In the genomic region with DNA sequence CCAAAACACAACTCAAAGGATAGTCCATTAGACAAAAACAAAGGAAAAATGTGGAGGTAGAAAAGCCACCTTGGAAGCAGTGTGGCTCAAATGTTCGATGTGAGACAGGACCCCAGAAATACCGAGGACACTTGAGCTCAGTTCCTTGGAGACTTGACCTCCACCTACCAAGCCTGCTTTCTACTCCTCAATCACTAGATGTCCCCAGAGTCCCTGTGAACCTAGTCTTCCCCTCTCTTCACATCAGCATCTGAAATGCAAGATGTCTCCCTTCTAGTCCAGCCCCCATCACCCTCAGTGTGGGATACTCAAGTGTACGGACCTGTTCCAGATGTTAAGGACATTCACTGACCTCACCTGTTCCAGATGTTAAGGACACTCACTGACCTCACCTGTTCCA, we compare ENCODE assay signal across 8 mouse cellular contexts. TPM values are rescaled to one million over a fixed set of nuclear protein-coding genes. Genes with fewer than 3 reads are reported as not detected.
DNase-seq lines count a peak whose midpoint lies in the region; ATAC-seq and TF ChIP-seq lines count a peak whose summit lies in the region.
"Had no signal": no experiment of that assay in that cellular context is flagged by ENCODE, and none has a peak within 500 bp of the region (broad histone marks: within the 10 kb centered on the region; RNA-seq: fewer than 3 reads in every experiment).

No protein-coding gene starts in this region.

- no peak for TF ChIP-seq EP300 in liver, embryonic 14.5 days (IDR thresholded peaks at IDR 0.05; ENCODE audit: low read depth)

- H3K4me2 ChIP-seq in liver, embryonic 14.5 days (ENCODE audit: low read depth), result no peak overlapping the region
- no peak overlapping the region for H3K4me2 ChIP-seq in liver, embryonic 11.5 days
- H3K4me2 ChIP-seq: limb, embryonic 15.5 days had no signal

- no peak overlapping the region for H3K27ac ChIP-seq in liver, embryonic 14.5 days
- no peak overlapping the region for H3K27ac ChIP-seq in liver, embryonic 11.5 days (ENCODE audit: low read depth, low read length)
- H3K27ac ChIP-seq in cerebellum, adult 2 months (ENCODE audit: insufficient read depth, low read length), result no peak overlapping the region
- H3K27ac ChIP-seq: limb, embryonic 15.5 days had no signal

- no peak overlapping the region for H3K9ac ChIP-seq in liver, embryonic 14.5 days (replicated peaks)
- H3K9ac ChIP-seq in liver, embryonic 11.5 days (ENCODE audit: low read depth, low read length), result no peak overlapping the region
- H3K9ac ChIP-seq: limb, embryonic 15.5 days had no signal

- peak; percentile 85 for TF ChIP-seq CTCF in liver, embryonic 14.5 days (IDR thresholded peaks at IDR 0.05; ENCODE audit: low read depth)
- peak; percentile 92 for TF ChIP-seq CTCF in cerebellum, adult 2 months (IDR thresholded peaks at IDR 0.05; ENCODE audit: borderline replicate concordance, insufficient read depth, low read depth, low read length)

- WGBS in liver, embryonic 14.5 days (ENCODE audit: insufficient replicate concordance), result 9% methylated on average over 3 of the region's 3 CpGs
- WGBS in liver, embryonic 11.5 days, result 17% methylated on average over 3 of the region's 3 CpGs
- 2% methylated on average over 3 of the region's 3 CpGs for WGBS in cerebellum, adult 2 months

- no peak for TF ChIP-seq POLR2A in cerebellum, adult 2 months (IDR thresholded peaks at IDR 0.05; ENCODE audit: borderline replicate concordance, insufficient read depth, low read length)

- no peaks in the 10 kb centered on the region for H3K9me3 ChIP-seq in liver, embryonic 14.5 days (ENCODE audit: control insufficient read depth, low read length)
- no peaks in the 10 kb centered on the region for H3K9me3 ChIP-seq in liver, embryonic 11.5 days (ENCODE audit: control insufficient read depth, low read length)
- H3K9me3 ChIP-seq: limb, embryonic 15.5 days had no signal

- no peak for DNase-seq in liver, embryonic 14.5 days (ENCODE audit: low read depth in 3 of 3, low spot score in 3 of 3)
- DNase-seq in liver, embryonic 11.5 days (ENCODE audit: low spot score), result no peak
- peak; percentile 82 for DNase-seq in MN1 (ENCODE audit: low spot score)
- peak; percentile 53 to 67 for DNase-seq in cerebellum, adult 2 months
- peak; percentile 60 for DNase-seq in heart, postnatal 4 days
- peak; percentile 68 for DNase-seq in lung, postnatal 25 days (ENCODE audit: low spot score)
- peak; percentile 40 for DNase-seq in thymus, postnatal 14 days

- H3K36me3 ChIP-seq in liver, embryonic 14.5 days (replicated peaks; ENCODE audit: control insufficient read depth, insufficient read depth, low read depth), result no peaks in the 10 kb centered on the region
- H3K36me3 ChIP-seq in liver, embryonic 11.5 days (ENCODE audit: control insufficient read depth, insufficient read depth, low read length), result no peaks in the 10 kb centered on the region

- H3K4me1 ChIP-seq in liver, embryonic 14.5 days (replicated peaks; ENCODE audit: control insufficient read depth in 2 of 2, insufficient read depth in 2 of 2, low read length in 1 of 2), result peaks cover 11 to 22% of the 10 kb centered on the region in 2 experiments
- peaks cover 27% of the 10 kb centered on the region for H3K4me1 ChIP-seq in liver, embryonic 11.5 days (replicated peaks; ENCODE audit: control insufficient read depth, insufficient read depth, low read length)
- H3K4me1 ChIP-seq in cerebellum, adult 2 months (ENCODE audit: control insufficient read depth, insufficient read depth, low read length), result 0 out of 2 replicates have a peak, but pooled peaks cover 8% of the 10 kb centered on the region

- H3K27me3 ChIP-seq in liver, embryonic 14.5 days (ENCODE audit: control insufficient read depth, insufficient read depth, low read length), result no peaks in the 10 kb centered on the region
- H3K27me3 ChIP-seq in liver, embryonic 11.5 days (replicated peaks; ENCODE audit: control insufficient read depth, insufficient read depth, low read length), result no peaks in the 10 kb centered on the region
- H3K27me3 ChIP-seq in cerebellum, adult 2 months (ENCODE audit: control insufficient read depth, insufficient read depth, low read length), result no peaks in the 10 kb centered on the region
- H3K27me3 ChIP-seq: limb, embryonic 15.5 days had no signal

- no peak for ATAC-seq in liver, embryonic 14.5 days (ENCODE audit: insufficient read depth)
- ATAC-seq in liver, embryonic 11.5 days (replicated peaks; ENCODE audit: low FRiP score), result no peak

- no peak overlapping the region for H3K4me3 ChIP-seq in liver, embryonic 14.5 days (ENCODE audit: insufficient read depth in 1 of 2, low read depth in 2 of 2, low read length in 2 of 2)
- H3K4me3 ChIP-seq in liver, embryonic 11.5 days (ENCODE audit: low read depth, low read length), result no peak overlapping the region
- H3K4me3 ChIP-seq in cerebellum, adult 2 months (replicated peaks; ENCODE audit: insufficient read depth, low read depth, low read length), result no peak overlapping the region
- H3K4me3 ChIP-seq: limb, embryonic 15.5 days had no signal

RNA-seq across cellular contexts. Expression of a gene that starts 5.1 kb away (rescaled TPM):
- 4.4 TPM in 2 replicates for polyA plus RNA-seq in liver, embryonic 14.5 days (2012; rRNA removed)
- 1.4 and 1.9 TPM in 2 replicates for polyA plus RNA-seq in liver, embryonic 14.5 days (2014; fragmentation: Nextera tagmentation; extraction: Ambion mirVana)
- polyA plus RNA-seq in liver, embryonic 11.5 days (2014; fragmentation: Nextera tagmentation; extraction: Ambion mirVana), result 8.5 and 9.8 TPM in 2 replicates
- polyA plus RNA-seq in cerebellum, adult 2 months (2012; rRNA removed), result 11.1 and 12.1 TPM in 2 replicates
- 10 to 100 TPM; 42.3 to 42.6 TPM for total RNA-seq in heart, postnatal 4 days (2021)

RNA-seq across cellular contexts. Expression of a gene that starts 16.3 kb away (rescaled TPM):
- polyA plus RNA-seq in liver, embryonic 14.5 days (2012; rRNA removed), result not detected in 2 replicates
- not detected in 2 replicates for polyA plus RNA-seq in liver, embryonic 14.5 days (2014; fragmentation: Nextera tagmentation; extraction: Ambion mirVana)
- 0.45 and 0.49 TPM in 2 replicates for polyA plus RNA-seq in liver, embryonic 11.5 days (2014; fragmentation: Nextera tagmentation; extraction: Ambion mirVana)
- polyA plus RNA-seq in cerebellum, adult 2 months (2012; rRNA removed), result 124 and 142 TPM in 2 replicates
- not detected for total RNA-seq in heart, postnatal 4 days (2021)

RNA-seq across cellular contexts. Expression of a gene that starts 22.0 kb away (rescaled TPM):
- 7.6 and 9.1 TPM in 2 replicates for polyA plus RNA-seq in liver, embryonic 14.5 days (2012; rRNA removed)
- 8.7 and 10.7 TPM in 2 replicates for polyA plus RNA-seq in liver, embryonic 14.5 days (2014; fragmentation: Nextera tagmentation; extraction: Ambion mirVana)
- polyA plus RNA-seq in liver, embryonic 11.5 days (2014; fragmentation: Nextera tagmentation; extraction: Ambion mirVana), result 41.6 and 44.6 TPM in 2 replicates
- 10.7 and 11.9 TPM in 2 replicates for polyA plus RNA-seq in cerebellum, adult 2 months (2012; rRNA removed)
- total RNA-seq in heart, postnatal 4 days (2021), result 10 to 100 TPM; 24.9 to 27.4 TPM

RNA-seq across cellular contexts. Expression of a gene that starts 22.6 kb away (rescaled TPM):
- polyA plus RNA-seq in liver, embryonic 14.5 days (2012; rRNA removed), result 0.15 and 0.19 TPM in 2 replicates
- polyA plus RNA-seq in liver, embryonic 14.5 days (2014; fragmentation: Nextera tagmentation; extraction: Ambion mirVana), result 0.11 and 0.23 TPM in 2 replicates
- 0.31 and 1.1 TPM in 2 replicates for polyA plus RNA-seq in liver, embryonic 11.5 days (2014; fragmentation: Nextera tagmentation; extraction: Ambion mirVana)
- 2.6 and 3.9 TPM in 2 replicates for polyA plus RNA-seq in cerebellum, adult 2 months (2012; rRNA removed)
- 1 to 10 TPM; 3.8 to 4.0 TPM for total RNA-seq in heart, postnatal 4 days (2021)
- polyA plus RNA-seq: limb, embryonic 15.5 days had no signal

RNA-seq across cellular contexts. Expression of a gene that starts 49.0 kb away (rescaled TPM):
- 0.54 and 0.77 TPM in 2 replicates for polyA plus RNA-seq in liver, embryonic 14.5 days (2012; rRNA removed)
- polyA plus RNA-seq in liver, embryonic 14.5 days (2014; fragmentation: Nextera tagmentation; extraction: Ambion mirVana), result 0.70 and 1.5 TPM in 2 replicates
- 13.9 and 18.1 TPM in 2 replicates for polyA plus RNA-seq in liver, embryonic 11.5 days (2014; fragmentation: Nextera tagmentation; extraction: Ambion mirVana)
- polyA plus RNA-seq in cerebellum, adult 2 months (2012; rRNA removed), result 1.1 TPM in 2 replicates
- total RNA-seq in heart, postnatal 4 days (2021), result 1 to 10 TPM; 2.9 TPM

Comparison
In these comparisons a context has a peak if more than half of its experiments do, and no peak if none do; other contexts are left out.
1. DNase-seq: peak in MN1 (single experiment), cerebellum, adult 2 months (2 of 2), heart, postnatal 4 days (single experiment), lung, postnatal 25 days (single experiment) and thymus, postnatal 14 days (single experiment); none in liver, embryonic 14.5 days (0 of 3) and liver, embryonic 11.5 days (single experiment).
2. RNA of a gene that starts 16.3 kb away (polyA plus RNA-seq): 124 to 142 TPM in cerebellum, adult 2 months; 0.45 to 0.49 TPM in liver, embryonic 11.5 days and not detected in liver, embryonic 14.5 days; every median in the first group is over 10 times any median in the second.